Mouse (Mus musculus) forebrain, embryonic 15.5 days (tissue): ENCODE measurements at regions not wholly inside any gene's neighbourhood (a gene's known extent, or its start where the extent isn't known, plus 50 kb on each side); places are given as distances from the start of the nearest gene placed in this dataset.

Source experiments
- ATAC-seq: fragments of 200-750 bp; cut with Nextera tagmentation; replicated peaks from 2 replicates; pipeline ENCODE4 v1.8.0; 2017; ENCODE audit warnings: mild to moderate bottlenecking, moderate TSS enrichment, moderate library complexity
- H3K27ac ChIP-seq: fragments of 300-500 bp; sonication (generic); replicated peaks from 2 replicates; pipeline ENCODE4 v1.5.1; 2015; ENCODE audit warnings: mild to moderate bottlenecking, inconsistent platforms
- H3K27me3 ChIP-seq: fragments of 300-500 bp; sonication (generic); 2 replicates; pipeline ENCODE4 v1.6.1; 2015; ENCODE audit warnings: inconsistent platforms
- H3K36me3 ChIP-seq: fragments of 300-500 bp; sonication (generic); 2 replicates; pipeline ENCODE4 v1.6.1; 2015; ENCODE audit warnings: mild to moderate bottlenecking, inconsistent platforms
- H3K4me1 ChIP-seq: fragments of 300-500 bp; sonication (generic); 2 replicates; pipeline ENCODE4 v1.6.1; 2015; ENCODE audit warnings: inconsistent platforms
- H3K4me2 ChIP-seq: fragments of 300-500 bp; sonication (generic); replicated peaks from 2 replicates; pipeline ENCODE4 v1.6.1; 2015; ENCODE audit warnings: mild to moderate bottlenecking, inconsistent platforms
- H3K4me3 ChIP-seq: fragments of 300-500 bp; sonication (generic); 2 replicates; pipeline ENCODE4 v1.5.1; 2015; ENCODE audit warnings: mild to moderate bottlenecking, inconsistent platforms
- H3K9ac ChIP-seq: fragments of 300-500 bp; sonication (generic); replicated peaks from 2 replicates; pipeline ENCODE4 v1.6.1; 2015; ENCODE audit warnings: mild to moderate bottlenecking, inconsistent platforms
- H3K9me3 ChIP-seq: fragments of 300-500 bp; sonication (generic); 2 replicates; pipeline ENCODE4 v1.6.1; 2016; ENCODE audit warnings: inconsistent platforms
- WGBS: fragments of 180-500 bp; shearing (Covaris S2); methylation state at CpG from one replicate; pipeline ENCODE4 v1.1.7; 2015; ENCODE audit warnings: mixed read lengths; 5-methylcytosine and 5-hydroxymethylcytosine counted together

- Histone ChIP-seq H3K4me1 (no peaks in the 10 kb centered on the region), H3K27me3 (no peaks in the 10 kb centered on the region), H3K4me2 (no peak overlapping the region), H3K9me3 (no peaks in the 10 kb centered on the region), H3K9ac (no peak overlapping the region), H3K4me3 (no peak overlapping the region), H3K27ac (no peak overlapping the region), H3K36me3 (no peaks in the 10 kb centered on the region)
- ATAC-seq = no peak
- WGBS = 38% methylated on average over 4 of the region's 4 CpGs
Measured at GRCm38 (mm10) chr3:110599175-110599853, 348.5 kb upstream of the Prmt6 start.

- 52% methylated on average over 2 of the region's 2 CpGs for WGBS
- Histone ChIP-seq H3K4me3 (no peak overlapping the region), H3K9me3 (no peaks in the 10 kb centered on the region), H3K4me1 (no peaks in the 10 kb centered on the region), H3K36me3 (no peaks in the 10 kb centered on the region), H3K27ac (no peak overlapping the region), H3K27me3 (no peaks in the 10 kb centered on the region), H3K4me2 (no peak overlapping the region), H3K9ac (no peak overlapping the region)
- no peak for ATAC-seq
Measured at GRCm38 (mm10) chr3:110582766-110583165, 332.0 kb upstream of the Prmt6 start.

GRCm38 (mm10) chr3:110579261-110579660 is 328.5 kb upstream of the Prmt6 start:
- H3K27me3 ChIP-seq = no peaks in the 10 kb centered on the region
- H3K4me2 ChIP-seq = no peak overlapping the region
- H3K4me3 ChIP-seq = no peak overlapping the region
- no peaks in the 10 kb centered on the region for H3K36me3 ChIP-seq
- 94% methylated on average over 1 of the region's 1 CpGs for WGBS
- no peak overlapping the region for H3K9ac ChIP-seq
- no peaks in the 10 kb centered on the region for H3K4me1 ChIP-seq
- no peak overlapping the region for H3K27ac ChIP-seq
- no peak for ATAC-seq
- H3K9me3 ChIP-seq = no peaks in the 10 kb centered on the region

- WGBS = 75% methylated on average over 4 of the region's 4 CpGs
- Histone ChIP-seq H3K4me3 (no peak overlapping the region), H3K4me1 (no peaks in the 10 kb centered on the region), H3K9me3 (no peaks in the 10 kb centered on the region), H3K36me3 (no peaks in the 10 kb centered on the region), H3K27me3 (no peaks in the 10 kb centered on the region), H3K27ac (no peak overlapping the region), H3K4me2 (no peak overlapping the region), H3K9ac (no peak overlapping the region)
- peak; percentile 66; the same call in 1 of the 2 replicates for ATAC-seq
Measured at GRCm38 (mm10) chr3:110567187-110567586, 316.4 kb upstream of the Prmt6 start.

- H3K36me3 ChIP-seq = no peaks in the 10 kb centered on the region
- no peak overlapping the region for H3K4me2 ChIP-seq
- ATAC-seq = no peak
- H3K27ac ChIP-seq = no peak overlapping the region
- H3K4me3 ChIP-seq = no peak overlapping the region
- no peaks in the 10 kb centered on the region for H3K27me3 ChIP-seq
- H3K9ac ChIP-seq = no peak overlapping the region
- H3K4me1 ChIP-seq = no peaks in the 10 kb centered on the region
- 92% methylated on average over 4 of the region's 4 CpGs for WGBS
- H3K9me3 ChIP-seq = no peaks in the 10 kb centered on the region
Measured at GRCm38 (mm10) chr3:110547326-110547725, 296.5 kb upstream of the Prmt6 start.

- Histone ChIP-seq H3K9ac (no peak overlapping the region), H3K4me2 (no peak overlapping the region), H3K4me1 (no peaks in the 10 kb centered on the region), H3K9me3 (no peaks in the 10 kb centered on the region), H3K36me3 (no peaks in the 10 kb centered on the region), H3K27ac (no peak overlapping the region), H3K27me3 (no peaks in the 10 kb centered on the region), H3K4me3 (no peak overlapping the region)
- peak; percentile 60 for ATAC-seq
- WGBS = 26% methylated on average over 2 of the region's 2 CpGs
Measured at GRCm38 (mm10) chr3:110538275-110538674, 287.5 kb upstream of the Prmt6 start.
